Mouse (Mus musculus): ENCODE measurements at regions not wholly inside any gene's neighbourhood (a gene's known extent, or its start where the extent isn't known, plus 50 kb on each side); places are given as distances from the start of the nearest gene placed in this dataset.

GRCm38 (mm10) chr6:93416006-93416405 lies 472.7 kb upstream of the Adamts9 start:
- TF ChIP-seq CTCF (IDR thresholded peaks at IDR 0.05 in 2 of 3, conservative IDR thresholded peaks at IDR 0.05 in 1 of 3; ENCODE audit: control insufficient read depth in 1 of 3, insufficient read depth in 1 of 3, low read depth in 2 of 3, low read length in 3 of 3, poor library complexity in 1 of 3, severe bottlenecking in 1 of 3) (no peak), ZKSCAN1 (IDR thresholded peaks at IDR 0.05; ENCODE audit: low read depth, low read length) (no peak), POLR2A (IDR thresholded peaks at IDR 0.05; ENCODE audit: control insufficient read depth in 1 of 2, insufficient read depth in 1 of 2, low read depth in 1 of 2, low read length in 2 of 2, poor library complexity in 1 of 2) (no peak), USF2 (IDR thresholded peaks at IDR 0.05; ENCODE audit: borderline replicate concordance in 1 of 2, insufficient read depth in 1 of 2, low read depth in 1 of 2, low read length in 2 of 2) (no peak), ZMIZ1 (IDR thresholded peaks at IDR 0.05; ENCODE audit: low read depth, low read length) (no peak), JUND (IDR thresholded peaks at IDR 0.05; ENCODE audit: low read depth, low read length) (no peak), UBTF (IDR thresholded peaks at IDR 0.05; ENCODE audit: borderline replicate concordance, insufficient read depth, low read depth, low read length) (no peak), RCOR1 (IDR thresholded peaks at IDR 0.05; ENCODE audit: low read depth, low read length) (no peak), NRF1 (IDR thresholded peaks at IDR 0.05; ENCODE audit: insufficient read depth, low read depth, low read length, poor library complexity, severe bottlenecking) (no peak), MAFK (IDR thresholded peaks at IDR 0.05; ENCODE audit: borderline replicate concordance, low read depth, low read length) (no peak), MYC (IDR thresholded peaks at IDR 0.05; ENCODE audit: low read depth, low read length) (no peak)
